Mouse (Mus musculus) thymus, adult 2 months (tissue): Measurements from ENCODE around the gene Ell. TPM values are rescaled to one million over a fixed set of nuclear protein-coding genes. Genes with fewer than 3 reads are reported as not detected.
A peak's percentile ranks its signal among the peaks of the same experiment; 100 is the strongest.

Source experiments
- DNase-seq: peaks from one replicate; pipeline ENCODE4 v3.0.0; 2021
- H3K27ac ChIP-seq: fragments of 200-500 bp; 2 replicates; pipeline ENCODE4 v1.5.1; 2012; ENCODE audit warnings: low read length, control low read depth; ENCODE audit not compliant: control insufficient read depth, insufficient read depth
- H3K27me3 ChIP-seq: fragments of 200-500 bp; 2 replicates; pipeline ENCODE4 v1.6.1; 2012; ENCODE audit warnings: mild to moderate bottlenecking, low read length, moderate library complexity, mixed read lengths; ENCODE audit not compliant: control insufficient read depth, insufficient read depth
- H3K36me3 ChIP-seq: fragments of 200-500 bp; 2 replicates; pipeline ENCODE4 v1.6.1; 2012; ENCODE audit warnings: mild to moderate bottlenecking, low read length, moderate library complexity; ENCODE audit not compliant: control insufficient read depth, insufficient read depth
- H3K4me1 ChIP-seq: fragments of 200-500 bp; replicated peaks from 2 replicates; pipeline ENCODE4 v1.6.1; 2012; ENCODE audit warnings: low read length; ENCODE audit not compliant: control insufficient read depth, insufficient read depth
- H3K4me3 ChIP-seq: fragments of 200-500 bp; 2 replicates; pipeline ENCODE4 v1.5.1; 2012; ENCODE audit warnings: mild to moderate bottlenecking, low read length, control low read depth, moderate library complexity; ENCODE audit not compliant: control insufficient read depth, insufficient read depth
- CTCF ChIP-seq: fragments of 200-500 bp; IDR thresholded peaks from 2 replicates; pipeline ENCODE4 v1.5.1; 2012; ENCODE audit warnings: mild to moderate bottlenecking, control low read depth, low read length, moderate library complexity, borderline replicate concordance; ENCODE audit not compliant: control insufficient read depth, poor library complexity, insufficient read depth; ENCODE audit errors: extremely low read depth
- POLR2A ChIP-seq: fragments of 200-500 bp; IDR thresholded peaks from 2 replicates; pipeline ENCODE4 v1.6.1; 2012; ENCODE audit warnings: mild to moderate bottlenecking, low read length, control low read depth, moderate library complexity; ENCODE audit not compliant: control insufficient read depth, poor library complexity, insufficient read depth; ENCODE audit errors: extremely low read depth
- WGBS: fragments of 180-500 bp; shearing (Covaris S2); methylation state at CpG from one replicate; pipeline ENCODE4 v1.1.7; 2018; 5-methylcytosine and 5-hydroxymethylcytosine counted together
- polyA plus RNA-seq: library from polyadenylated mRNA; depleted of rRNA; stranded (reverse); fragments of >200 nt; gene quantifications from 2 replicates; pipeline ENCODE4 v1.2.3, GENCODE M21; 2012

The Ell gene
- polyA plus RNA-seq, 1 experiment, result 40.2 TPM

- TF ChIP-seq POLR2A (no peak), CTCF (no peak)
- H3K4me3 ChIP-seq, result peak overlapping the region; percentile 94
- DNase-seq, result no peak
- H3K27me3 ChIP-seq, result no peaks in the 10 kb centered on the region
- H3K4me1 ChIP-seq, result peaks cover 15% of the 10 kb centered on the region
- 1% methylated on average over 8 of the region's 8 CpGs for WGBS
- peaks cover 11% of the 10 kb centered on the region for H3K36me3 ChIP-seq
- peak overlapping the region; percentile 33; the same call in 1 of the 2 replicates for H3K27ac ChIP-seq
These were observed 12.1 kb upstream of the Ell start for GRCm38 (mm10) chr8:70527111-70527511.

- Histone ChIP-seq H3K27ac (peak within 1 kb of the TSS; percentile 59; the same call in 1 of the 2 replicates), H3K36me3 (peaks cover 17% of the 10 kb centered on the region), H3K4me1 (peaks cover 15% of the 10 kb centered on the region), H3K27me3 (no peaks in the 10 kb centered on the region), H3K4me3 (peak within 1 kb of the TSS; percentile 94)
- DNase-seq, result peak; percentile 98
- WGBS, result under 1% methylated on average over 56 of the region's 61 CpGs
- TF ChIP-seq POLR2A, result peak; percentile 84
- no peak for TF ChIP-seq CTCF
These were observed 11.6 kb upstream of the Ell start, which contains the start of the genes Fkbp8 and Kxd1 for GRCm38 (mm10) chr8:70527512-70528181. TSS of gene Fkbp8 (plus strand) at chr8:70527724. TSS of gene Kxd1 (minus strand) at chr8:70527956.

- no peak for DNase-seq
- no peaks in the 10 kb centered on the region for H3K27me3 ChIP-seq
- no peak for TF ChIP-seq CTCF
- TF ChIP-seq POLR2A, result no peak
- peaks cover 21% of the 10 kb centered on the region for H3K36me3 ChIP-seq
- H3K4me1 ChIP-seq, result peaks cover 15% of the 10 kb centered on the region
- peak overlapping the region; percentile 59; the same call in 1 of the 2 replicates for H3K27ac ChIP-seq
- peak overlapping the region; percentile 94 for H3K4me3 ChIP-seq
- 16% methylated on average over 13 of the region's 13 CpGs for WGBS
These were observed 11.0 kb upstream of the Ell start for GRCm38 (mm10) chr8:70528182-70528797.

GRCm38 (mm10) chr8:70529299-70529698, 10.0 kb upstream of the Ell start:
- Histone ChIP-seq H3K27ac (no peak overlapping the region), H3K4me1 (peaks cover 15% of the 10 kb centered on the region), H3K27me3 (no peaks in the 10 kb centered on the region), H3K36me3 (peaks cover 21% of the 10 kb centered on the region), H3K4me3 (no peak overlapping the region)
- TF ChIP-seq CTCF, result no peak
- TF ChIP-seq POLR2A, result no peak
- WGBS, result 58% methylated on average over 5 of the region's 5 CpGs
- DNase-seq, result no peak

GRCm38 (mm10) chr8:70529741-70530161, 9.5 kb upstream of the Ell start:
- H3K27me3 ChIP-seq, result no peaks in the 10 kb centered on the region
- H3K27ac ChIP-seq, result no peak overlapping the region
- TF ChIP-seq CTCF (no peak), POLR2A (no peak)
- peaks cover 21% of the 10 kb centered on the region for H3K36me3 ChIP-seq
- DNase-seq, result no peak
- 97% methylated on average over 3 of the region's 3 CpGs for WGBS
- no peak overlapping the region for H3K4me3 ChIP-seq
- H3K4me1 ChIP-seq, result peaks cover 15% of the 10 kb centered on the region

GRCm38 (mm10) chr8:70530314-70530713, 8.9 kb upstream of the Ell start:
- H3K36me3 ChIP-seq, result peaks cover 21% of the 10 kb centered on the region
- no peaks in the 10 kb centered on the region for H3K27me3 ChIP-seq
- H3K27ac ChIP-seq, result no peak overlapping the region
- TF ChIP-seq CTCF, result no peak
- TF ChIP-seq POLR2A, result no peak
- 92% methylated on average over 2 of the region's 2 CpGs for WGBS
- no peak overlapping the region for H3K4me3 ChIP-seq
- no peak for DNase-seq
- peaks cover 15% of the 10 kb centered on the region for H3K4me1 ChIP-seq

DNA sequence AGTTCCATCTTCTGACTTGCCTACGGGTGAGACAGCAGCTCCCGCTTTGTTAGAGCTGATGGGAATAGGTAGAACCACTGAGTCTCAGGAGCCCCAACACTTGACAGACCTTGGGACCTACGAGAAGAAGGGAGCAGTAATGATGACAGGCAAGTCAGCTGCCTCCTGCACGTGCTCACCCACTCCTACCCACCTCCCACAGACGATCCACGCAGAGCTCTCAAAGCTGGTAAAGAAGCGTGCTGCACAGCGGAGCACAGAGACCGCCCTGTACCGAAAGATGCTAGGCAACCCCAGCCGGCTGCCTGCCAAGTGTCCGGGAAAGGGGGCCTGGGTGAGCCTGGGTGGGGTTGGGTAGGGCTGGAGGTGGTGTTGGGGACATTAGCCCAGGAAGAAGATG, 5.0 kb upstream of the Ell start:
- Histone ChIP-seq H3K4me1 (peaks cover 14% of the 10 kb centered on the region), H3K27ac (no peak overlapping the region), H3K36me3 (peaks cover 21% of the 10 kb centered on the region), H3K27me3 (no peaks in the 10 kb centered on the region), H3K4me3 (no peak overlapping the region)
- DNase-seq, result no peak
- WGBS, result 98% methylated on average over 12 of the region's 12 CpGs
- TF ChIP-seq CTCF (no peak), POLR2A (no peak)
